Mouse (Mus musculus) heart, adult 11 months (tissue): Measurements from ENCODE around the gene Polr2g.

Experiments used
- DNase-seq: peaks from one replicate; pipeline ENCODE4 v3.0.0; 2022

Polr2g gene

GRCm38 (mm10) chr19:8798264-8798946 lies at the start of gene Polr2g:
TSS of gene Polr2g (minus strand) at chr19:8798577.
- DNase-seq = peak; percentile 99

GRCm38 (mm10) chr19:8844371-8845129 lies 46.2 kb upstream of the Polr2g start:
- DNase-seq = peak; percentile 90

GRCm38 (mm10) chr19:8842961-8843360 lies 44.6 kb upstream of the Polr2g start:
- peak; percentile 91 for DNase-seq

GRCm38 (mm10) chr19:8841012-8841411 lies 42.6 kb upstream of the Polr2g start:
- DNase-seq = peak; percentile 93

GRCm38 (mm10) chr19:8839908-8840791 lies 41.8 kb upstream of the Polr2g start:
- DNase-seq = peak; percentile 99

GRCm38 (mm10) chr19:8839103-8839907 lies 40.9 kb upstream of the Polr2g start, which contains the start of gene Gng3:
TSS of gene Gng3 (minus strand) at chr19:8839194.
- peak; percentile 92 for DNase-seq

GRCm38 (mm10) chr19:8838041-8838730 lies 39.8 kb upstream of the Polr2g start:
- DNase-seq = peak; percentile 91

- peak; percentile 99 for DNase-seq
Observed at GRCm38 (mm10) chr19:8837251-8837791, 38.9 kb upstream of the Polr2g start, which contains the start of gene Bscl2. TSS of gene Bscl2 (plus strand) at chr19:8837467.

GRCm38 (mm10) chr19:8836327-8836726 lies 38.0 kb upstream of the Polr2g start:
- peak; percentile 91 for DNase-seq

- DNase-seq = no peak
Observed at GRCm38 (mm10) chr19:8832971-8833370, 34.6 kb upstream of the Polr2g start.

GRCm38 (mm10) chr19:8831262-8831661 lies 32.9 kb upstream of the Polr2g start:
- DNase-seq = no peak

- DNase-seq = no peak
Observed at GRCm38 (mm10) chr19:8830664-8831063, 32.3 kb upstream of the Polr2g start.

- no peak for DNase-seq
Observed at GRCm38 (mm10) chr19:8829660-8830059, 31.3 kb upstream of the Polr2g start, which contains the start of gene AC129217.1. TSS of gene AC129217.1 (plus strand) at chr19:8829773.

GRCm38 (mm10) chr19:8822696-8823095 lies 24.3 kb upstream of the Polr2g start:
- DNase-seq = no peak

GRCm38 (mm10) chr19:8821146-8821545 lies 22.8 kb upstream of the Polr2g start:
- DNase-seq = no peak

GRCm38 (mm10) chr19:8820424-8820956 lies 22.1 kb upstream of the Polr2g start:
- DNase-seq = no peak

GRCm38 (mm10) chr19:8819596-8820423 lies 21.4 kb upstream of the Polr2g start, which contains the start of gene Hnrnpul2:
TSS of gene Hnrnpul2 (plus strand) at chr19:8820010.
- DNase-seq = peak; percentile 100

- DNase-seq = peak; percentile 100
Observed at GRCm38 (mm10) chr19:8818801-8819595, 20.6 kb upstream of the Polr2g start, which contains the start of gene Ttc9c. TSS of gene Ttc9c (minus strand) at chr19:8819333.

GRCm38 (mm10) chr19:8818301-8818798 lies 20.0 kb upstream of the Polr2g start:
- peak; percentile 91 for DNase-seq
